Mouse (Mus musculus) adrenal gland, adult (tissue): ENCODE results near the gene Slc16a14.

Source experiments
- DNase-seq, 2 experiments: peaks; one replicate each; pipeline ENCODE4 v3.0.0; 2022 to 2023; ENCODE audit warnings: low spot score in 1 of 2; ENCODE audit not compliant: inconsistent age in 2 of 2

Gene Slc16a14

GRCm38 (mm10) chr1:84868841-84869240, 66.1 kb downstream of the Slc16a14 start:
- DNase-seq = no peak

- DNase-seq = no peak
These were observed 66.6 kb downstream of the Slc16a14 start for GRCm38 (mm10) chr1:84868311-84868710.

GRCm38 (mm10) chr1:84866706-84867230, 68.2 kb downstream of the Slc16a14 start:
- no peak for DNase-seq

- DNase-seq = no peak
These were observed 68.7 kb downstream of the Slc16a14 start for GRCm38 (mm10) chr1:84866231-84866630.

GRCm38 (mm10) chr1:84864645-84865044, 70.3 kb downstream of the Slc16a14 start:
- no peak for DNase-seq

- no peak for DNase-seq
These were observed 73.7 kb downstream of the Slc16a14 start for GRCm38 (mm10) chr1:84861255-84861630.

- no peak for DNase-seq
These were observed 74.3 kb downstream of the Slc16a14 start for GRCm38 (mm10) chr1:84860360-84861254.

GRCm38 (mm10) chr1:84859597-84859996, 75.3 kb downstream of the Slc16a14 start:
- no peak for DNase-seq
